Mouse (Mus musculus) heart, adult 11 months (tissue): ENCODE data around the gene Txlng.

Experiments used
- DNase-seq: peaks from one replicate; pipeline ENCODE4 v3.0.0; 2022

Gene Txlng

GRCm38 (mm10) chrX:162759251-162760114 lies 69.8 kb downstream of the Txlng start:
- DNase-seq, result peak; percentile 91

- DNase-seq, result no peak
These were observed 73.2 kb downstream of the Txlng start for GRCm38 (mm10) chrX:162756058-162756457.

- no peak for DNase-seq
These were observed 74.9 kb downstream of the Txlng start for GRCm38 (mm10) chrX:162754314-162754713.

GRCm38 (mm10) chrX:162752418-162752817 lies 76.8 kb downstream of the Txlng start:
- no peak for DNase-seq

- peak; percentile 52 for DNase-seq
These were observed 80.4 kb downstream of the Txlng start for GRCm38 (mm10) chrX:162748696-162749420.

GRCm38 (mm10) chrX:162736140-162736659 lies 93.1 kb downstream of the Txlng start:
- peak; percentile 91 for DNase-seq

- DNase-seq, result peak; percentile 97
These were observed 94.0 kb downstream of the Txlng start for GRCm38 (mm10) chrX:162734997-162735929.

GRCm38 (mm10) chrX:162730031-162730430 lies 99.2 kb downstream of the Txlng start:
- no peak for DNase-seq
